Mouse (Mus musculus): ENCODE data around the gene Fgfr2.
"Not testable (repeated sequence)": the region's sequence is repeated elsewhere in the genome, so short reads cannot be mapped to it uniquely, and the experiment has no call there.

The Fgfr2 gene

DNA sequence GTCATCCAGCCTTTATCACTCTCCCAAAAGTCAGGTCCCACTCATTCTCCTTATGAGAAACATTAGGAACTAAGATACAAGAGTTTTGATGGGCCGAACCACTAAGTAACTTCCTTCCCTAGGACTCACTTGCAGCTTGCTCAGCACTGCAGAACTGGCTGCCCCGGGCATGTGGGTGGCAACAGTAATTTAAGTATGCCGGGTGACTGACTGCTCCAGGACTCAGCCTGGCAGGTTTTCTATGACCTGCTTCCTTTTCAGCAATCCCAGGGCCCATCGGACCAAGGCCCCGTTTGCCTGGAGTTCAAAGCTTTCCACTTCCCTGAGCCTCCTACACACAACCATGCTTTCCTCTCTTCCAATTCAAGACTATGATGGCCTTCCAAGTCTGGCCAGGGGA is 566.6 kb downstream of the Fgfr2 start:
- no peak for DNase-seq

DNA sequence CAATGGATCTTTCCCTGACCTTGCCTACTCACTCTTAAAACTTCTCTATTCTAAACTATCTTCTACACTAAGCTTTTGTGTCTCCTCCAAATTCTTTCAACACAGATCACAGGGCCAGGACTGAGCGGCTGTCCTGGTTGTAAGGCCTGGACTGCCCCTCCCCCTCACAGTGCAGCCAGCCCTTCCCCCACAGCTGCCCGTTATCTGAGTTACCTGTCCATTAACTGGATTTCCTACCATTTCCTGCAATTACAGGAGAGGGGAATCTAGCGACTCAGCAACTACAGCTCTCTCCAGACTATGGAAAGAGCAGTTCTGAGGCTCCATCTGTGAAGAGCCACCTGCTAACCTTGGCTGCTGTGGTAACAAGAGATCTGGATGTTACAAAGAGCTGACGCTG is 567.2 kb downstream of the Fgfr2 start:
- no peak for DNase-seq

DNA sequence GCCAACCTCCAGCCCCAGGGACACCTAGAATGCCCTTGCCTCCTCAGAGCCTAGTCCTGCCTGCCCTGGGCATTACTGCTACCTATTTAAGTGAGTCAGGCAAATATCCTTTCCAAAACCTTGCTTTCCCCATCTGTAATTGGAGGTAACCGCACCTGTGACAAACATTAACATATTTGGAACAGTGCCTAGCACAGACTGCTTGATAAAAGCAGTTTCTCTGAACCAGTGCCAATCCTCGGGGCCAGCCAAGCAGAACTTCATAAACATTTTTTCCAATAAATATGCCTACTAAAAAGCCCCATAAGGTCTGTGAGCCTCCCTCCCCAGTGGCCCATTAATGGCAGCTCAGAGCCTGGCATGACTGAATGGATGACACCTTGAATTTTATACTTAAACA is 569.1 kb downstream of the Fgfr2 start:
- DNase-seq, result peak; percentile 61

DNA sequence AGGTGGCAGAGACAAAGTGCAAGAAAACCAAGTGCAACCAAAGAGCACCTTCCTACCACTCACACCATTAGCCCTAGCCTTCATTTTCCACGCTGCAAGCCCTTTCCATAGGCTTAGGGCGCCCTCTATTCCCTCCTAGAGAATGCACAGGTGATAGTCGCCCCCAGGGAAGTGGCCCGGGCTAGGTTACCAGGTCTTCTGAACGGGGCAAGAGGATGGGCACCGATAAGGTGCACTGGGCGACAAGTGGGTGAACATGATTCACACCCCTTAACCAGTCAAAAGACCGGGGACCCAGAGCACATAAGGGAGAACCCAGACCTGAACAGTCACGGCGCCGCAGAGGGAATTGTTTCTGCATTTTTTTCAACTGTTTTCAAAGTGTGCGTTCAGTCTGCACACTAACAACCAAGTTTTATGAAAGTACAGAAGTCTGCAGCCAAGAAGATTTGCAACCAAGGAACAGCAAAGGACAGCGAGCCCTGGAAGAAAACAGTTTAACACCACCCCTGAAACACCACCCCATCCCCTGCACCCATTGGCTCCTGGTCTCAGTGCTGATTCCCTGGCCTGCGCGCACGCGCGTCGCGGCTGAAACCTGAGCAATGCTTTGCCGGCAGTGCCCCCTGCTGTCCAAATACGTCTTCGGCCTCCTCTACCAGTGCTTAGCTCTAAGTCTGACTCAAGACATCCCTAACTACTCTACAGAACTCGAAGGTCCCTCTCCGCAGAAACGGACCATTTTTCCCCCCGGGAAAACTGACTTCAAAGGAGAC is 571.6 kb downstream of the Fgfr2 start:
- peak; percentile 98 for DNase-seq

DNA sequence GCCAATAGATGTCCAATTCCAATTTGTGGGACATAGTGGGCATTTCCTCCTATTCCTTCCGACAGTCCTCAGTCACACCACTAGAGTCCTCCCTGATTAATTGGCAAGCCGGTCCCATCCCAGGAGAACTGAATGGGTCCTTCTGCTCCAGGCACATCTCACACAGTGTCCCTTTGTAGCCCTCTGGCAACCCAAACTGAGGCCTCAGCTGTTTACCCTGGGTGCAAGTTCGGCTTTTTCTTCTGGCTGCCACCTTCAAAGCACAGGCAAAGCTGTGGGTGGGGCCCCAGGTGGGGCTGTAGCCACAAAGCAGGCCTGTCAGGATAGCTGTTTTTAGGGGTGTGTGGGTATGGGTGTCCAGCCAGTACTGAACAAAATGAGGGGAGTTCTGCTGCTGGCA is 576.0 kb downstream of the Fgfr2 start:
- no peak for DNase-seq

DNA sequence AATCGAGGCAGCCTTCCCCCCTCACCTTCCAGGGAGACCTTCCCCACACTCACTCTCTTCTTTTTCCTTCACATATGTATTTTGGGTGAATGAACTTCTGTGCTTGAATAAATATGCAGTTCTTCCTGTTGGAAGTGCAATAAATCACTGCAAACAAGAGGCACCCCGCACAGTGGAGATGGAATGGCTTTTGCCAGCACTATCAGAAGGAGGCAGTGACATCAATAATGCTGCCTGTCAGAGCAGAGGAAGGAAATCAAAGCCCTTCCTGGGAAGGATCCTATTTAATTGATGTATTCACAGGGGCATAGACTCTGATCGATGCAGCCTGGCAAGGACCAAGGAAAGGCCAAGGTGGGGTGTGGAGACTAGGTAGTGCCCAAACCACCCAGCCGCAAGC is 580.7 kb downstream of the Fgfr2 start:
- DNase-seq, result no peak

DNA sequence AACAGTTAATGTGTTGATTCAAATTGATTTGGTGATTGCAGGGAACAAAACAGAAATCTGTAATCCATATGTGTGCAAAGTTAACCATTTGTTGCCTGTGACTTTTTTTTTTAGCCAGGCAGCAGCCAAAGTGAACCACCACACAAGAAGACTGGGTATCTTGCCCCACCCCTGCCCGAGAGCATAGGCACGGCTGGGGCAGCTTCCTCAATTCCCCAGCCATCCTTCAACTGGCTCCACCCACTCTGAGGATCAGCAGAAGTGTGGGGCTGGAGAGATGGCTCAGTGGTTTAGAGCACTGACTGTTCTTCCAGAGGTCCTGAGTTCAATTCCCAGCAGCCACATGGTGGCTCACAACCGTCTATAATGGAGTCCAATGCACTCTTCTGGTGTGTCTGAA is 581.6 kb downstream of the Fgfr2 start:
- DNase-seq, result no peak

DNA sequence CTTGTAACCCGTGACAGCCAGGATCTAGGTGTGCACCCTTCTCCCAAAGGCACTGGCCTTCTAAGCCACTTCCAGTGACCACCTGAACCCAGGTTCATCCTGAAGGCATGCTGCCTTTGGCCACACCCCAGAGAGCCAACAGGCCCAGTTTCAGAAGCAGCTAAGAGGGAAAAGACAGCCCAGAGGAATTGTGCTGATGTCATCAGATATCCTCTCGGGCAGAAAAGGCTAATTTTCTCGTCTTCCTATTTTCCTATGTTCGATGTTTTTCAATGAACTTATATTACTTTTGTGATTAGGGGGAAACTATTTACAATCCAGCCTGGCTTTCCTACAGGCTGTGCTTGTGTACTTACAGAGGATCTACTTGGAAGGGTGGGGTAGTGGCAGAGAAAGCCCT is 582.6 kb downstream of the Fgfr2 start:
- DNase-seq, result no peak

DNA sequence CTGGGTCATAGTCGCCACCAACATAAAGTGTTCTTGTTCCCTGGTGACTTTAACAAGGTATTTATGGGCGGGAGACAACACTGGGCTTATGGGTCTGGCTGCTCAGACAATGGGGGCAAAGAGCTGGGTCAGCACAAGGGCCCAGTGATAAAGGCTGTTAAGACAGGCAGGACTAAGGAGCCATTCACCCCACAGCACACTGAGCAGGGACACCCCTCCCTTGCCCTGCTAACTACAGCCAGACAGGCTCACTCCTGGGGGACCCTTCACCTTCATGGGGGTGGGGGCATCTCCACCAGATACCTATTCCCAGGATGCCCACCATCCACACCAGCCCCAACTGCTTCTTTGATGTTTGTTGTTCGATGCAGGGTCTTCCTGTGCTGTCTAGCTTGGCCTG is 593.9 kb downstream of the Fgfr2 start:
- DNase-seq, result no peak

DNA sequence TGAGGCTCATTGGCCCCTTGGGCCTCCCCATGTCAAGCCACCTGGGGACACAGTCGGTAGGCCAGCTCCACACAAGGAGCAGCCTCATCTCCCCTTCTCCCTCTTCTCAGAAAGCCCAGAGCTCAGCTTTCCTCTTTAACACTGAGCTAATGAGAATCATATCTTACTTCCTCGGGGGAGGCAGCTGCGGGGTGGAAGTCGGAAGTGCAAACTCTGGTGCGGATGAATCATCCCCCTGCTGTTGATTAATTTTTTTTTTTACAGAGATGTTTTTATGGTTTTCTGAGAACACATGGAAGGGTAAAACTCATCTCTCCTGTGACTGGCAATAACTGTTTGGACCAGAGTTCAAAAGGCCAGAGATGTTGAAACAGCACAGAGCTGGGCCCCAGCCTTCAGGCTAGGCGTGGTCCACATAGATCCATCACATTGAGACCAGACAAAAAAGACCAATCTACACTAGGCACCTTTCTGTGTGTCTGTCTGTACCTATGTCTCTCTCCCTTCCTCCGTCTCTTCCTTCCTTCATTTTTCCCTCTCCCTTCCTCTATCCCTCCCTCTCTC is 609.6 kb downstream of the Fgfr2 start:
- DNase-seq, result no peak

DNA sequence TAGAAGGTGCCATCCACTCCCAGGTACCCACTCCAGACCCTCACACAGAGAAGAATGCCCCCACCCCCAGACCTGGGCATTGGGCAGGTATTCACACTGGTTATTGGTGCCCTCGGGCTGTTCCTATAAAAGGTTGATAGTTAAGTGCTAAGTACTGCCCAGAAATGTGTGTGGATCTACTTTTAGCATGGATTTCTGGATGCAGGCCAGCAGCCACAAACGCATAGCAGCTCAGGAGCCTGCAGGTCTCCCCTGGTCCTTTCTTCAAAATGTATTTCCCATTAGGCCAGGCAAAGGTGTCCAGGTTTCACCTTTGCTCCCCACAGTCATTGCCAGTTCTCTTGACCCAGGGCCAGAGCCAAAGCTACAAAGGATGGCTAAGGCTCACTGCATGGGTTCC is 614.0 kb downstream of the Fgfr2 start:
- DNase-seq, result no peak

DNA sequence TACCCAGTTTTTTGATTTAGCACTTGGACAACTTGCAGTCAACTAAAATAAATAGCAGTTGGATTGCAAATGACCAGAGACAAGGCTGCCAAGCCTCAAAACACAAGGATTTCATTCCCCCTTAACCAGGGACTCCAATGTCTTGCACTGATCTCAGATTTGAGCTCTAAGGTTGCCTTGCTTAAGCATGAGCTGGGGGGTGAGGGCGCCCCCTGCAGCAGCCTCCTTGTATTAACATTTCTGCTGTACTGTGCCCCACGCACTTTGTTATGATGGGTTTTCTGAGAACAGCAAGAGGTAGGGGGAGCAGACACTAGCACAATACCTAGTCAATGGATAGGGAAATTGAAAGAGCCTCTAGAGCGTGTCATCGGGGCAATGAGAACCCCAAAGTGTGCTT is 615.8 kb downstream of the Fgfr2 start:
- peak; percentile 32 for DNase-seq

DNA sequence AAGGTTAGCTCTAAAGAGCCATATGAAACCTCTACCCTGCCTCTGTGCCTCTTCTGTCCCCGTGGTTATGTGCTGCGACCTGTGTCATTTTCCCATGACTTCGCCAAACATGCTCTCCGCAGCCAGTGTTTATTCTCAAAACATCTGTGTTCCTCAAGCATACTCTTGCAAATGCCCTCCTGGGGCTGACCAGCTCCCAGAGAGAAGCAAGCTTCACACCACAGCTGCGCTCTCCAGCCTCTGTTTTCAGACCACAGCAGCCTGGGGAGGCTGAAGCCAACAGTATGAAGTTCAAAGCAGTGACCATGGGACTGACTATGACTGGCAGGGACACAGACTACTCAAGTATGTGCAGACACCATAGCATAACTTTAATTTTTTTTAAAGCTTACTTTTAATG is 616.9 kb downstream of the Fgfr2 start:
- peak; percentile 25 for DNase-seq

DNA sequence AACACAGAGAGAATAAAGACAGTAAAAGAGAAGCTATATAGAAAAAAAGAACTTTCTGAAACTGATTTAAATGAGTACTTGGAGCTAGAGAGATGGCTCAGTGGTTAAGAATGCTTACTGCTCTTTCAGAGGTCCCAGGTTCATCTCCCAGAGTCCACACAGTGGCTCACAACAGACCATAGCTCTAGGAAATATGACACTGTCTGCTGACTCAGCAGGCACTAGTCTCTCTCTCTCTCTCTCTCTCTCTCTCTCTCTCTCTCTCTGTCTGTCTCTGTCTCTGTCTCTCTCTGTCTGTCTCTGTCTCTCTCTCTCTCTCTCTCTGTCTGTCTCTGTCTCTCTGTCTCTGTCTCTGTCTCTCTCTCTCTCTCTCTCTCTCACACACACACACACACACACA is 620.7 kb downstream of the Fgfr2 start:
- DNase-seq, result not testable (repeated sequence)

DNA sequence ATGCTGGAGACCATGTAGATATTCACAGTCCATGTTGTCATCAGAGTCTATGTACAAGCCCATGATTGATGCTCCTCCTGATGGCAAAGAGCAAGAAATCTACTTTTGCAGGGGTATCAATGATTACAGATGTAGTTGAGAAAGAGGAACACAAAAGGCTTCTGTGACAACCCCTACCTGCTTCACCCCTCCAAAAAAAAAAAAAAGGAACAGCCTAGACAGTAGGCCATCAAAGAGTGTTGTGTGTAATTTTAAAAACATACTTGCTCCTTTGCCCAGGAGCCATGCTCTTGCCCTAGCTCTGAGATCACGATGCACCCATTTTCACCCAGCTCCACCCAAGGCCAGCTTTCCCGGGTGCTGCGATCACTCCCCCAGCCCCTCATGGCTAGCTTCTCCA is 626.0 kb downstream of the Fgfr2 start:
- no peak for DNase-seq

DNA sequence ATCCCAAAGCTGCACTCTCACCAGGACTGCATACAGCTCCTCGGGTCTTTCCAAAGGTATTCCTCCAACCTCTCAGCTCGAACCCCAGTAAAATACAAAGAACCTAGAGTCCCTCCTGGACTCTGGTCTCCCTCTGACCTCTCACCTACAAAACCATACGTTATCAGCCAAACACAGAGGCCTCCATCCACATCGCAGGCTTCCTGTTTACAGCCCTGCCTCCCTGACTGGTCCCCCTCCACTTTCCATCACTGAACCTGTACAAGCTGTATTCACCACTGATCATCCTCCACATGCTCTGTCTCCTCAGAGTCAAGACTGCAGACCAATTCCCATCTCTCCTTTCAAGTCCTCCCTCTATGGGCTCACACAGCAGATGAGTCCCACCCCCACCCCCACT is 628.9 kb downstream of the Fgfr2 start:
- DNase-seq, result no peak

DNA sequence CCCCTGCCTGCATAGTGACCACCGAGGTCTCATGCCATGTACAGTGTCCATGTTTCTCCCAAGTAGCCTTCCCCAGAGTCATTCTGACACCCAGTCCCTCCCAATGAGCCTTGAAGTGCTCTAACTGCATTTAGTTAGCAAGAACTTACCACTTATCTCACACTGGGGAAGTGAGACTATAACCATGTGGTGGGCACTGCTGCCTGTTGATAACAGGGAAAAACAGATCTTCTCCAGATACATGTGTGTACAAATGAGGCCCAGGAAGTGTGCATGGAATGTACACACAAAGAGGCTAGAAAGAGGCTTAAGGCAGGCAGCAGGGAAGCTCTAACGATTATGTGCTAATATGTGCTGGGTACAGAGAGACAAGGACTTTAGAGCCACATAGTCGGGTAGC is 629.5 kb downstream of the Fgfr2 start:
- no peak for DNase-seq

DNA sequence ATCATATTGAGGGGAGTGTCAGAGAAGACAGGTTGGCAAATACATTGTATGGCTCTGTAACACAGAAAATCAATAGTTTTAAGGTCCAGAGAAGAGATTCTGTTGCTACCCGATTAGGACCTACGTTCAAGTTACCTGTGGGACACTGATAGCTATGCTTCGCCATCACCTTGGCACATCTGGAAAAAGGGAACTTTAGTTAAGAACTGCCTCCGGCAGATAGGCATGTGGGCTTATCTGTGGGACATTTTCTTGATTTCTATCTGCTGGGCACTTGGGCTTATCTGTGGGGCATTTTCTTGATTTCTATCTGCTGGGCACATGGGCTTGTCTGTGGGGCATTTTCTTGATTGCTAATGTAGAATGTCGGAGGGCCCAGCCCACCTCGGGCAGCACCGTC is 631.2 kb downstream of the Fgfr2 start:
- no peak for DNase-seq

DNA sequence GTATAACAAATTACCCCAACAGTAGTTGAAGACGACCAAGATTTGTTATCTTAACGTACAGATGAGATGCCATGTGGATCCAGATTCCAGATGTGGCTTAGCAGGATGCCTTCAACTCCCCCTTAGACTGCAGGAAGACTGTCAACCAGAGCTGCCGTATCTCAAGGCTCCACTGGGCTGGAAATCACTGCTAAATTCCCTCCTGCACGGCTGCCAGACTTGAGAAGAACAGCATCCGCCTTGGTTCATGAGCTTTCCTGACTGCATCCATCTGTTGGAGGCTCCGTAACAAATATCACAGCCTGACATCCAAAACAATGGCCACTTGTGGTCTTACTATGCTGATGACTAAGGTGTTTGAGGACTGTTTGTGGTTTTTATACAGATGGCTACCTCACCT is 635.8 kb downstream of the Fgfr2 start:
- DNase-seq, result peak; percentile 27

DNA sequence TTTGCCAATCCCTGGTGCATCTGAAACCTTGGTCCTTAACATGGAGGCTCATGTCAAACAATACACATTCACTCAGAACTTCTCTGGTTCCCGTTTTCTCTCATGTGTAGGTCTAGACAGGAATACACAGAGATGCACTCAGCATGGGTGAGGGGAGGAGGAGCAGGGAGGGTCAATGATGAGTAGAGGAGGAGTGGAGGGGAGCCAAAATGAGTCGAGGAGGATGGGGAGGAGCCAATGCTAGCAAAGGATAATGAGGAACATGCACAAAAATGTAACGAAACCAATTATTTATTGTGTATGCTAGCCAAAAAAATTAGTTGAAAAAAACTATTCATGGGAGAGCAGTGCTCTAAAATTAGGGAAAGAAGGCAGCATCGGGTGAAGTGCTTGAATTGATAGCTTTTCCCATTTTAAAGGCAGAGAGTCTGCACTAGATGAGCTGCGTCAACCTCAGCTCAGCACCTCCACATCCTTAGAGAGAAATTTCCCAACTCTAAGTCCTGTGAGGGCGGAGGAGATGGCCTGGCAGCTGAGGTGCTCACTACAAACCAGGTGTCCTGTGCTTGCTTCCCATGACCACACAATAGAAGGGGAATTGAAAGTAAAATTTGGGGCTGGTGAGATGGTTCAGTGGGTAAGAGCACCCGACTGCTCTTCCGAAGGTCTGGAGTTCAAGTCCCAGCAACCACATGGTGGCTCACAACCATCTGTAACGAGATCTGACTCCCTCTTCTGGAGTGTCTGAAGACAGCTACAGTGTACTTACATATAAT is 636.6 kb downstream of the Fgfr2 start:
- DNase-seq, result no peak

DNA sequence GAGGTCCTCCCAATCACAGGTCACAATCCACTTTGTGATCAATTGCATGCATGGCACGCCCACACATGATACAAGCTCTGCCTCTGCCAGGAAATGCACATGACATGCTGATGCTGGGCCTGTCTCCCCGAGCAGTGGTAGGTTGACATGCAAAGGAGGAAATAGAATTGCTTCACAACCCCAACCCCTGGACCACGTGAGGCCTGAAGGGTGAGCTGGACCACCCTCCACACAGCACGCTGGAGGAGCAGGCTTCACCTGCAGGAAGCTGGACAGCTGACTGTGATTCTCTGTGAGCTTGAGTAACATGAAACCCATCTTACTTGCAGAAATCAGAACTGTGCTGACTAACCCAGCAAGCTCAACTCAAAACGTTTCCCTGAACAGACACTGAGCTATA is 638.7 kb downstream of the Fgfr2 start:
- DNase-seq, result no peak

DNA sequence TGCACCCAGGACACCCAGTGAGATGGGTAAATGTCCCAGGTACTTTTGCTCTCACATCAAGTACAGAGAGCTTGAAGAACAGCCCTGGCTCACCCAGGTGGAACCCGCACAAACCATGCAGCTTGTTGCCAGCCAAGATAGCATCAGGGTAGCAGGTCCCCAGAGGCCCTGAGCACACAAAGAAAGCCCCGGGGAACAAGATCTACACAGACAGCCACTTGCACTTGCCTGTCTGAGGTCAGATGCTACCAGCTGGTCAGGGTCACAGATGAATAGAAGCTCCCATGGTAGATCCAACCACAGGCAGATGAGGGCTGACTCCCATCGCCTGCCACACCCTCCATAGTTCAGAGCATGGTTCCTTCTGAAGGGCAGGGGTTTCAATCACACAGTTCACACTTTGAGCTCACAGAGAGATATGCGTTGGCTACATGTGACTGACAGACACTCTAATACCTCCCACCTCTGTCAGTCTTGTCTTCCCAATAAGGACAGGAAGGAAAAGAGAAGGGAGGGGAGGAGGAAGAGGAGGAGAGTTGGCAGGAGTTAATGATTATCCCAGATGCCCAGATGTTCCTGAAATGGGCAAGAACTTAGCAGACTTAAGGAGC is 642.3 kb downstream of the Fgfr2 start:
- DNase-seq, result no peak

DNA sequence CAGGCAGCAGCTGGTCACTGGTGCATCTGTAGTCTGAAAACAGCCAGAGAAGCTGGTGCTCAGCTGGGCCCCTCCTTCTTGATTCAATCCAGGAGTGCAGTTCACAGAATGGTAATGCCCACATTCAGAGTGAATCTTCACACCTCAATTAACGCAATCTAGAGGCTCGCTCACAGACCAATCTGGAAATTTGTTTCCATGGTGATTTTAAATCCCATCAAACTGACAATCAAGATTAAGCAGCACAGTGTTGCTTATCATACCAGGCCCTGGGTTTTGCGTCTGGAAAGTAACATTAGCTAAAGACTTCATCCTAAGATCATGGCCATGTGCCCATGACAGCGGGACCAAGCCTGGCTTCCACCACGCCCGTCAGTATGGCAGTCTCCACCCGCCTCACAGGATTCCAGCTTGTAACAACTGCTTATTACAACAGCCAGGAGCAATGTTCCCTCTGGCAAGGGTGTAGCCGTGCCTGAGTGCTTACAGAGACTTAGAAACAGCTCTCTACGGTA is 644.8 kb downstream of the Fgfr2 start:
- no peak for DNase-seq

DNA sequence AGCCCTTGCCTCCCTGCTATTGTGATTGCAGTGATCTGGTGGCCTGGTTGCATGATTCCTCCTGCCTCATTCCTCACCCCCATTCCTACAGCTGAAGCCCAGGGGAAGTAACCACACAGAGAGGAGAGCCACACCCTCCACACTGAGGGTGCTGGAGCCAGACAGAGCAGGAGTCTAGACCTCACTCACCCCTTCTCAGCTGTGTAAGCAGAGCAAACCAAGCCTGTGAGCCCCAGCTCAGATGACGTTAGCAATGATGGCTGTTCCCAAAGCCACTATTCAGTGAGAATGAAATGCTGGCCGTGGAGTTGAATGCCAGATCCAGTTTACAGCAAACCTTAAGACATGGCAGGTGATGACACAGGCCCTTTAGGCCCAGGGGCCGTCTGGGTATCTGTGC is 645.4 kb downstream of the Fgfr2 start:
- no peak for DNase-seq
